Mouse (Mus musculus) kidney, embryonic 15.5 days (tissue): ENCODE measurements around the gene Pphln1. TPM values are rescaled to one million over a fixed set of nuclear protein-coding genes. Genes with fewer than 3 reads are reported as not detected.
A peak's percentile ranks its signal among the peaks of the same experiment; 100 is the strongest.

Experiments used
- ATAC-seq: fragments of 200-750 bp; cut with Nextera tagmentation; replicated peaks from 2 replicates; pipeline ENCODE4 v1.8.0; 2017; ENCODE audit warnings: moderate TSS enrichment; ENCODE audit not compliant: low FRiP score
- H3K27ac ChIP-seq: fragments of 300-500 bp; sonication (generic); 2 replicates; pipeline ENCODE4 v1.5.1; 2015; ENCODE audit warnings: mild to moderate bottlenecking, inconsistent platforms
- H3K27me3 ChIP-seq: fragments of 300-500 bp; sonication (generic); 2 replicates; pipeline ENCODE4 v1.6.1; 2015; ENCODE audit warnings: inconsistent platforms
- H3K36me3 ChIP-seq: fragments of 300-500 bp; sonication (generic); 2 replicates; pipeline ENCODE4 v1.6.1; 2015; ENCODE audit warnings: inconsistent platforms
- H3K4me1 ChIP-seq: fragments of 300-500 bp; sonication (generic); 2 replicates; pipeline ENCODE4 v1.6.1; 2015; ENCODE audit warnings: inconsistent platforms
- H3K4me2 ChIP-seq: fragments of 300-500 bp; sonication (generic); 2 replicates; pipeline ENCODE4 v1.6.1; 2015; ENCODE audit warnings: moderate library complexity, mild to moderate bottlenecking, inconsistent platforms
- H3K4me3 ChIP-seq: fragments of 300-500 bp; sonication (generic); replicated peaks from 2 replicates; pipeline ENCODE4 v1.5.1; 2015; ENCODE audit warnings: mild to moderate bottlenecking, inconsistent platforms
- H3K9ac ChIP-seq: fragments of 300-500 bp; sonication (generic); 2 replicates; pipeline ENCODE4 v1.6.1; 2015; ENCODE audit warnings: mild to moderate bottlenecking, inconsistent platforms
- H3K9me3 ChIP-seq: fragments of 300-500 bp; sonication (generic); replicated peaks from 2 replicates; pipeline ENCODE4 v1.6.1; 2016; ENCODE audit warnings: inconsistent platforms
- WGBS: fragments of 180-500 bp; shearing (Covaris S2); methylation state at CpG from one replicate; pipeline ENCODE4 v1.1.7; 2015; ENCODE audit warnings: mixed read lengths; 5-methylcytosine and 5-hydroxymethylcytosine counted together
- polyA plus RNA-seq: library from polyadenylated mRNA; unstranded; fragments of >200 nt; fragmentation: Nextera tagmentation; extraction: Ambion mirVana; gene quantifications from 2 replicates; pipeline ENCODE4 v1.2.1, GENCODE M21; 2015

Gene Pphln1
- polyA plus RNA-seq, 1 experiment from 2014 or later, result 56.7 TPM

DNA sequence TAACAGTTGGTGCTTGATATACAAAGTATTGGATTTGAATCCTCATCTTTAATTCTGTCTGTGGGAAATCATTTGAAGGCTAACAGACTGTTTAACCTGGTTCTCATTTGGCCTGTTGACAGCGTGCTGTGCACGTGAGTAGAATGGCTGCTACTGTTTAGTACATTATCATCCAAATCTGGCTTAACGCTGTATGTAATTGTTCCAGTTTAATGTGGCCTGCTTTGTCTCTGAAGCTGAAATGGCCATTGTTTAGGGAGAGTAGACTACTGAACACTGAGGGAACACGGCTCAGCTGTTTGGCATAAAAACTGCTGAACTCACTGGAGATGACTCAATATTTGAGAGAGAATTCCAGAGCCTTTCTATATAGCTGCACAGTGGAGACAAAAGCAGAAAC lies 81.3 kb downstream of the Pphln1 start:
- Histone ChIP-seq H3K9me3 (no peaks in the 10 kb centered on the region), H3K4me2 (no peak overlapping the region), H3K27ac (no peak overlapping the region), H3K36me3 (0 out of 2 replicates have a peak, but pooled peaks cover 5% of the 10 kb centered on the region), H3K4me3 (no peak overlapping the region), H3K9ac (no peak overlapping the region), H3K4me1 (0 out of 2 replicates have a peak, but pooled peaks cover 5% of the 10 kb centered on the region), H3K27me3 (no peaks in the 10 kb centered on the region)
- no peak for ATAC-seq
- WGBS, result 82% methylated on average over 4 of the region's 4 CpGs

- no peak for ATAC-seq
- Histone ChIP-seq H3K36me3 (0 out of 2 replicates have a peak, but pooled peaks cover 5% of the 10 kb centered on the region), H3K4me1 (peaks cover 8% of the 10 kb centered on the region; the same call in 1 of the 2 replicates), H3K4me2 (no peak overlapping the region), H3K9ac (no peak overlapping the region), H3K9me3 (no peaks in the 10 kb centered on the region), H3K27ac (no peak overlapping the region), H3K27me3 (no peaks in the 10 kb centered on the region), H3K4me3 (no peak overlapping the region)
- WGBS, result 89% methylated on average over 10 of the region's 10 CpGs
Measured at GRCm38 (mm10) chr15:93481112-93481511, 83.0 kb downstream of the Pphln1 start.

GRCm38 (mm10) chr15:93484261-93484710 lies 86.1 kb downstream of the Pphln1 start:
- Histone ChIP-seq H3K27me3 (no peaks in the 10 kb centered on the region), H3K9ac (no peak overlapping the region), H3K4me3 (no peak overlapping the region), H3K27ac (no peak overlapping the region), H3K36me3 (0 out of 2 replicates have a peak, but pooled peaks cover 5% of the 10 kb centered on the region), H3K4me2 (no peak overlapping the region), H3K4me1 (peaks cover 14% of the 10 kb centered on the region), H3K9me3 (no peaks in the 10 kb centered on the region)
- 72% methylated on average over 7 of the region's 7 CpGs for WGBS
- ATAC-seq, result no peak

- H3K4me2 ChIP-seq, result no peak overlapping the region
- no peak overlapping the region for H3K27ac ChIP-seq
- H3K9ac ChIP-seq, result no peak overlapping the region
- H3K4me1 ChIP-seq, result peaks cover 14% of the 10 kb centered on the region
- WGBS, result 54% methylated on average over 3 of the region's 3 CpGs
- no peaks in the 10 kb centered on the region for H3K9me3 ChIP-seq
- H3K36me3 ChIP-seq, result 0 out of 2 replicates have a peak, but pooled peaks cover 5% of the 10 kb centered on the region
- ATAC-seq, result no peak
- H3K27me3 ChIP-seq, result no peaks in the 10 kb centered on the region
- H3K4me3 ChIP-seq, result no peak overlapping the region
Measured at GRCm38 (mm10) chr15:93485252-93485651, 87.1 kb downstream of the Pphln1 start.

- Histone ChIP-seq H3K4me2 (0 out of 2 replicates have a peak overlapping the region, but pooled peaks have one; percentile 27), H3K4me3 (no peak overlapping the region), H3K9me3 (no peaks in the 10 kb centered on the region), H3K36me3 (0 out of 2 replicates have a peak, but pooled peaks cover 5% of the 10 kb centered on the region), H3K27me3 (no peaks in the 10 kb centered on the region), H3K27ac (0 out of 2 replicates have a peak overlapping the region, but pooled peaks have one; percentile 22), H3K9ac (no peak overlapping the region), H3K4me1 (peaks cover 14% of the 10 kb centered on the region)
- peak; percentile 46; the same call in 1 of the 2 replicates for ATAC-seq
- WGBS, result 40% methylated on average over 7 of the region's 7 CpGs
Measured at GRCm38 (mm10) chr15:93486066-93486465, 87.9 kb downstream of the Pphln1 start.

DNA sequence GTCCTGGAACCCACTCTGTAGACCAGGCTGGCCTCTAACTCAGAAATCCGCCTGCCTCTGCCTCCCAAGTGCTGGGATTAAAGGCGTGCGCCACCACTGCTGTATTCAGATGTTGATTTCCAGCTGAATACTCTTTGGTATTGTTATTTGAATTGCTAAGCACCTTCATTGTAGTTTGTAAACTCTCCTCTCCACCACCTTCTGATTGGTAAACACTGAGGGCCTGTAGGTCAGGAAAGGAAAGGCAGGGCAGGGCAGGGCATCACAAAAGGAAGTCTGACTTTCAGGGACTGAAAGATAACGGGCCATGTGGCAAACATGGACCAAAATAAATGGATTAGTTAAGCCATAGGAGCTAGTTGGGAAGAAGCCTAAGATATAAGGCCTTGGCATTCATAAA lies 91.4 kb downstream of the Pphln1 start:
- no peaks in the 10 kb centered on the region for H3K9me3 ChIP-seq
- ATAC-seq, result no peak
- peaks cover 14% of the 10 kb centered on the region for H3K4me1 ChIP-seq
- no peaks in the 10 kb centered on the region for H3K27me3 ChIP-seq
- H3K27ac ChIP-seq, result no peak overlapping the region
- no peak overlapping the region for H3K9ac ChIP-seq
- H3K4me3 ChIP-seq, result no peak overlapping the region
- no peak overlapping the region for H3K4me2 ChIP-seq
- 87% methylated on average over 4 of the region's 4 CpGs for WGBS
- H3K36me3 ChIP-seq, result peaks cover 10% of the 10 kb centered on the region; the same call in 1 of the 2 replicates

DNA sequence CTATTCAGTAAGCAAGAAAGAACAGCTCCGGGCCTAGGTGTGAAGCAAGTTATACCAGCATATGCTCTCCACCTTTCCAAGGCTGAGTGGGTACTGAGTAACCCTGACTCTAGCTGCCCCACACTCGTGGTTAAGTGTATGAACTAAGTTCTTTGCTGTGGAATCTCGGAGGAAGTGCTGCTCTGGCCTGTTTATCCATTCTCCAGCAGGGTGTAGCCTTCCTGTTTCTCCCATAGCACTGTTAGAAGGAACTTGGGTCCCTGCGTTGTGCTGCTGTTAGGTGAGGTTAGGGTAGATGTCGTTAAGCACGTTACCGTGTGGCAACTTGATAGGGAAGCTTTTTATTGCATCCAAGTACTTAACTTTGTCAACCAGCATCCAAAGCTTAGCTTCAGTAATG lies 96.5 kb downstream of the Pphln1 start:
- Histone ChIP-seq H3K4me1 (no peaks in the 10 kb centered on the region), H3K36me3 (peaks cover 36% of the 10 kb centered on the region), H3K9me3 (no peaks in the 10 kb centered on the region), H3K27me3 (no peaks in the 10 kb centered on the region), H3K9ac (no peak overlapping the region), H3K27ac (no peak overlapping the region), H3K4me2 (no peak overlapping the region), H3K4me3 (no peak overlapping the region)
- WGBS, result 72% methylated on average over 7 of the region's 7 CpGs
- ATAC-seq, result no peak

- Histone ChIP-seq H3K4me2 (no peak overlapping the region), H3K27ac (no peak overlapping the region), H3K27me3 (no peaks in the 10 kb centered on the region), H3K4me3 (no peak overlapping the region), H3K9me3 (no peaks in the 10 kb centered on the region), H3K36me3 (peaks cover 77% of the 10 kb centered on the region), H3K9ac (no peak overlapping the region), H3K4me1 (no peaks in the 10 kb centered on the region)
- WGBS, result 85% methylated on average over 9 of the region's 9 CpGs
- no peak for ATAC-seq
Measured at GRCm38 (mm10) chr15:93499866-93500265, 101.7 kb downstream of the Pphln1 start.

- no peak overlapping the region for H3K4me2 ChIP-seq
- no peak overlapping the region for H3K9ac ChIP-seq
- H3K4me3 ChIP-seq, result no peak overlapping the region
- H3K27ac ChIP-seq, result no peak overlapping the region
- peaks cover 96% of the 10 kb centered on the region for H3K36me3 ChIP-seq
- ATAC-seq, result no peak
- no peaks in the 10 kb centered on the region for H3K9me3 ChIP-seq
- 97% methylated on average over 9 of the region's 9 CpGs for WGBS
- H3K27me3 ChIP-seq, result no peaks in the 10 kb centered on the region
- H3K4me1 ChIP-seq, result no peaks in the 10 kb centered on the region
Measured at GRCm38 (mm10) chr15:93502703-93503102, 104.6 kb downstream of the Pphln1 start.

GRCm38 (mm10) chr15:93503201-93503745 lies 105.1 kb downstream of the Pphln1 start:
- Histone ChIP-seq H3K9me3 (no peaks in the 10 kb centered on the region), H3K4me2 (no peak overlapping the region), H3K36me3 (peaks cover 96% of the 10 kb centered on the region), H3K9ac (no peak overlapping the region), H3K4me1 (no peaks in the 10 kb centered on the region), H3K27ac (no peak overlapping the region), H3K4me3 (no peak overlapping the region), H3K27me3 (no peaks in the 10 kb centered on the region)
- no peak for ATAC-seq
- 94% methylated on average over 35 of the region's 35 CpGs for WGBS

DNA sequence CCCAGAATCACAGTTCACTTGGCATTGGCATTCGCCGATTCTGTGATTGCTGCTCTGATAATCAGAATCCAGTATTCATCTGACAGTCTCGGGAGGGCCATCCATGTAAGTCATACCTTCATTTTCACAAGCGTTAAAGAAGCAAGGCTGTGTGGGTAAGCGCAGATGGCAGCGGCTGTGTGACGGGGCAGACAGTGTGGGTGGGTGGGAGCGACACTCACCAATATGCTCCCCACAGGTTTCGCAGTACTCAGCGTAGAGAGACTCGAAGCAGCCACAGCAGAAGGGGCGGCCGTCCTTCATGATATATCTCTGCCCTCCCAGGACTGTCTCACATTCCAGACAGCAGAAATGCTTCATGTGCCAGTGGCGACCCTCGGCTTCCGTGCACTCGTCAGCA lies 106.7 kb downstream of the Pphln1 start:
- Histone ChIP-seq H3K9me3 (no peaks in the 10 kb centered on the region), H3K4me2 (no peak overlapping the region), H3K36me3 (peaks cover 91% of the 10 kb centered on the region), H3K4me3 (no peak overlapping the region), H3K4me1 (no peaks in the 10 kb centered on the region), H3K27ac (no peak overlapping the region), H3K9ac (no peak overlapping the region), H3K27me3 (no peaks in the 10 kb centered on the region)
- WGBS, result 94% methylated on average over 17 of the region's 17 CpGs
- no peak for ATAC-seq

GRCm38 (mm10) chr15:93510690-93511336 lies 112.7 kb downstream of the Pphln1 start:
- Histone ChIP-seq H3K36me3 (peaks cover 38% of the 10 kb centered on the region), H3K9ac (0 out of 2 replicates have a peak overlapping the region, but pooled peaks have one; percentile 10), H3K27me3 (no peaks in the 10 kb centered on the region), H3K4me2 (no peak overlapping the region), H3K4me3 (no peak overlapping the region), H3K27ac (peak overlapping the region; percentile 41; the same call in 1 of the 2 replicates), H3K4me1 (peaks cover 50% of the 10 kb centered on the region), H3K9me3 (no peaks in the 10 kb centered on the region)
- ATAC-seq, result peak; percentile 73
- WGBS, result 23% methylated on average over 12 of the region's 12 CpGs
